Mouse (Mus musculus) kidney, adult 8-10 months (tissue): Measurements from ENCODE around the gene Cep170.
A peak's percentile ranks its signal among the peaks of the same experiment; 100 is the strongest.
"Not testable (repeated sequence)": the region's sequence is repeated elsewhere in the genome, so short reads cannot be mapped to it uniquely, and the experiment has no call there.

Experiments
- DNase-seq, 2 experiments: peaks; one replicate each; pipeline ENCODE4 v3.0.0; 2022

The Cep170 gene

DNA sequence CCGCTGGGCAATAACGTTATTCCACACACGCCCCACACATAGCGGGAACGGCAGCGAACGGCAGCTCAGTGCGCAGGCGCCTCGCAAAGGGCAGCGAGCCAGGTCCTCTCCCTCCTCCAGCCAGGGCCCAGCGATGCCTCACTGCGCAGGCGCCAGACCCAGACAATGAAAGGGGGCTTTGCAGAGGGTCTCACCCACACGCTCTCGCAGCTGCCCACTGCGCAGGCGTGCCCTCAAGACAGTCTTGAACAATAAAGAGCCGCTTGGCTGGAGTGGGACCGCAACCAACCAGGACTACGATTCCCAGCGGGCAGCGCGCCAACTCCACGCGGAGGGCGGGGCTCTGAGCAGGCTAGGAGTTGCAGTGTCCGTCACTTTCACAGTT, at the start of gene Cep170:
Gene Cep170 (minus strand): TSS at position 32 of the 385 bp plus-strand sequence.
- DNase-seq = peak; percentile 91 to 95

DNA sequence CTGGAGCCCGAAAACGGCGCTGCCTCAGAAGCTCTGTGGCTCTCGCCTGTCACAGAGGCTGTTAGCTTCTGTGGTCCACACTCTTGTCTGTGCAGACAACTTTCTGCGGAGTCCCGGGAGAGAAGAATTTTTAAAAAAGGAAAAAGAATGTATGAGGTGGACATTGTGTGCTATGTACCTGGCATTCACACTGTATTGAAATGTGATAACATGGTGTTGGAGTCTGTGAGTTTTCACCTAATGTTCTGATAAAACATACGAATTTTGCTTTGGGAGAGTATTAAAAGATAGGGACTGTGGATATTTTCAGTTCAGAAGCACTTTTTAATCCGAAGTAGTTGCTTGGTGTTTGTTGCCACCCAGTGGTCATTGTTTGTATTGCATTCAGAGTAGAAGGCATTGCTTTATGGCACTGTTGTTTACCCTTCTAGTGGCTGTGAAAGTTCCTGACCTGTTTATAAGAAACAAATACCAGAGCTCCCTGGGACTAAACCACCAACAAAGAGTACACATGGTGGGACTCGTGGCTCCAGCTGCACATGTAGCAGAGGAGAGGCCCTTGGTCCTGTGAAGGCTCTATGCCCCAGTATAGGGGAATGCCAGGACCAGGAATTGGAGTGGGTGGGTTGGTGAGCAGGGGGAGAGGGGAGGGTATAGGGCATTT, 48.2 kb upstream of the Cep170 start:
- DNase-seq = peak; percentile 50 to 59

DNA sequence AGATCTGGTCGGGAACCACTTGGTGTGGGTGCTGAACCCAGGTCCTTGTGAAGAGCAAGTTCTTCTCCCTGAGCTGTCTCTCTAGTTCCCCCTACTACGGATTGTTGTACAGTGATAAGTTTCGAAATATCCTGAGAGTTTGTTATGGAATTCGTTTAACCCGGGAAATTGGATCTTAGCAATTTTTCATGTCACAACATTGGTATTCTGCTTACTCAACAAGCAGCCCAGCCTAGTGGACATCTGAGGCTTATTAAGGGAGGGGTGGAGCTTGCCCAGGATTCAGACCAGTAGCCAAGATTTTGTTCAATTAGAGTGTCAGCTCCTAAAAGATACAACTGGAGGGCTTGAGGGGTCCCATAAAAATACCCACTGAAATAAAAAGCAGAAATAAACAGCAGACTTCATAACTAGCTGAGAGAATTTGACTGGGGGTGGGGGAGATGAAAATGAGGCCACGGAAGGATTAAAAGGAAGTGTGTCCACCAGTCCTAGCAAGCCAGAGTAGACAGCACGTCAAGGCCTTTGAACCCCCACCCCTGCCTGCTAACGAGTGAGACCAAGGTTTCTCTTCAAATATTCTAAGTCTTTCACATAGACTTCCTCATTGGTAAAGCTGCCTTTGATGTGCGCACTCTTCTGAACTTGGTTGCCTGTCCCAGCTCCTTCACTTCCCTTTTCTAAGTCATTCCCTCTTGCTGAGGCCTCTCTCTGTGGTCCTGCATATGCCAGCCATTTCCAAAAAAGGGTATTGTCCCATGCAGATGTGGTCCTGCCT, 39.1 kb upstream of the Cep170 start:
- no peak for DNase-seq

DNA sequence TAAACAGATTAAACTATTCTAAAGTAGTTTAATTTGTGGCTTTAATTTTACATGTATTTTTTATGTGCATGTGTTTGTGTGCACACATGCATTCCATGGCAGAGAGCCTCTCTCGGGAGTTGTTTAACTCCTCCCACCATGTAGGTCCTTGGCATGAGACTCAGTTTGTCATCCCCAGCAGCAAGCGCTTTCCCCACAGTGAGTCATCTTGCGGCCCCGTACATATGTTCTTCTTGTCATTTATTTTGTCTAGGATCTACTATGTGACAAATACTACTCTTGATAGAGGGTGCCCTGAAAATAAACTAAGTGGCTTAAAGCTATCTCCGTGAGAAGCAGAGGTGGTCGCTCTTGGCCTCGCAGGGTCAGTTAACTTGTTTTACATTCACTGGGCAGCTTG, 37.5 kb upstream of the Cep170 start:
- DNase-seq = no peak

DNA sequence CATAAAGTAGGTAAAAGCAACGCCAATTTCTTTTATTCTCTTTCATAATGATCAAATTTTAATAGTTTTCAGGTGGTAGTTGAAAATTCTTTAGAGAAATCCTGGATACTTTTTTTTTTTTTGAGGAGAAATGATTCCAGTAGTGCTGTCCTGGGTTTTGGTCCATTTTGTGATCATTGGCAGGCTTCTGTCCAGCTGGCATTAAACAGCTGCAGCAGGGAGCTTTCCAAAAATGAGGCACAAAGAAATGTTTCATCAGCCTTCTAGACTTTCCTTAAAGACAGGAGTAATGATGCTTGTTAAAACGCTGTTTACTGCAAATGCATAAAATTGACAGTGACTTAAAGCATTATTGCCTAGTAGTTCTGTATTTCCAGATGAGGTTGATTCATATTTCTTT, 35.5 kb upstream of the Cep170 start:
- DNase-seq = no peak

DNA sequence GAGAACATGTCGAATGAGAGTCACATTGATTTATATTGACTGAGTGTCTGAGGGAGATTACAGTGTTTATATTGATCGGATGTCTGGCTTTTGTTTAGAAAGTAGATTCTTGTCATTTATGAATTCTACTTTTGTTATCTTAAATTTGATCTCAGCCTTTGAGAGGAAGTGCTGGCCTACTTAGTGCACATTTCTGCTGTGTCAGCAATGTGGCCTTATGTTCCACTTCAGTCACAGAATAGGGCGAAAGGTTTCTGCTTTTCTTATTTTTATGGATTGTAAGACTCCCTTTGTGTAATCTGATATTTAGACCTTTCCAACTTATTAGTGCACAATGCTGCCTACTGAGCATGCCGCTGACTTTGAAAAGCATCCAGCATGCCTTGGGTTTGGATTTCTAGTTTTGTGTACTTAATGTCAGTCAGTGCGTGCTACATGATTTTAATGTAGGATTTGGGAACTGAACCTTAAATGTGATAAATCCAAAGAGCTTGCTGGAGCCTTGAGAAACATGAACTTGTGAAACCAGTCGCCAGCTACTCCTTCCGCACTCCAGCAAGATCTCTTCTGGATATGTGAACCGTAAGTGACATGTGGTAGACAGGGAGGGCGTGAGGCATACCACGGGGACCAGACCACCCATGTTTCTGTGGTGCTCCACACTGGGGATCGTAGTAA, 34.9 kb upstream of the Cep170 start:
- no peak for DNase-seq

DNA sequence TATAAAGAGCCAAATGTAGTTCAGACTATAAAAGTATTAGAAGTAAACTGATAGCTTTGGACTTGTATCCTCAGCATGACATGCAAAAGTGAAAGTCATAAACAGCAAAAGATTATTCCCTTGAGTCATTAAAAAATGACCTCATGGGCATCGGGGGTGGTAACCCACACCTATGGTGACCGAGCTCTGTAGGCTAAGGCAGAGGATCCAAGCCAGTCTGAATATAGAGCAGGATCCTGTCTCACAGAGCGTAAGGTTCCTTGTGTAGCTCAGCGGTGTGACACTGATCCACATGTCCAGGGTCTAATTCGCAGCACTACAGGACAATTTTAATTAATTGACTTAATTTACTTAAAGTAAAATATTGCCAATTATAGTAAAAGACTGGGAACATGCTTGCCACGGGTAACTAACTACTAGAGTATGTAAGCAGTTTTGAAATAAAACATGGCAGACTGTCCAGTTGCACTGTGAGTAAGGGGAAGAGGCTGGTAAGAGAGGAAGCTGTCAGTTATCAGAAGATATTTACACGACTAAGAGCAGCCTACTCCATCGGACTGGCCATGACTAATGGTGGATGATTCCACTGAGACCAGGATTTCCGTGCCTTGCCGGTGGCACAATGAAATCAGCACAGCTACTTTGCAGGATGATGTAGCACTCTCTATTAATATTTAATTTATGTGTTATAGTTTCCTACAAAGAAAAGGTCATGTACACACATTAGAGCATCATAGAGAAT, 33.4 kb upstream of the Cep170 start:
- DNase-seq = no peak

DNA sequence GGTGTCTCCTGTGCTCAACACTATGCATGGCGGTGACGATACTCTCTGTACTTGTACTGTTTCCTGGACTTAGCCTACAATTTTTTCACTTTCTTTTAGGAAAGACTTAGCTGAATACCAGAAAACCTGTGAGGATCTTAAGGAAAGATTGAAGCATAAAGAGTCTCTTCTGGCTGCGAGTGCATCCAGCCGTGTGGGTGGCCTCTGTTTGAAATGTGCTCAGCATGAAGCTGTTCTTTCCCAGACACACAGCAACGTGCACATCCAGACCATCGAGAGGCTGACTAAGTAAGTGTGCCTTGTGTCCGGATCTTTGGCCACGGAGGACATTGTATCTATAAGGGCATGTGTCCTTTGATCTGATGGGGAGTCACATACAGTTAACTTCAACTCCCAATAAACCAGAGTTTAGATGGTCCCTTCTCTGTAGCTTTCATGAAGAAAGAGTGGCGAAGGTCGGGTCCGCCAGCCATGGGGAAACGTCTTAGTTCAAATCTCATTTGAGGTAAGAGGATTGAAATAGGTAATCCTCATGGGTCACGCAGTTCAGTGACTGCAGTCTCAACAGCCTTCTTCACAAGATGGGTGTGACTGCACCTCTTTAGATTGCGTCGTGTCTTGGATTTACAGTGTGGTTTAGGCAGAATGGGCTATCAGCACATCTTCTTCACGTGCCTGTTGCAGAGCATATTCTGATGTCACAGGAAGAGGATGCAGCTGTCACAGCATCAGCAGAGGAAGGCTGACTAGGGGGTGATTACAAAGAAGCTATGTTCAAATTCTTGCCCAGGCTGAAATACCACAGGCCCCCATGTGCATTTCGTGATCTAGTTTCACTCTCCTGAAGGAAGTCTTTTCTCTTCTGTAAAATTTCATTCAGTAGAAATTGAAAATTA, 31.5 kb upstream of the Cep170 start:
- DNase-seq = no peak

DNA sequence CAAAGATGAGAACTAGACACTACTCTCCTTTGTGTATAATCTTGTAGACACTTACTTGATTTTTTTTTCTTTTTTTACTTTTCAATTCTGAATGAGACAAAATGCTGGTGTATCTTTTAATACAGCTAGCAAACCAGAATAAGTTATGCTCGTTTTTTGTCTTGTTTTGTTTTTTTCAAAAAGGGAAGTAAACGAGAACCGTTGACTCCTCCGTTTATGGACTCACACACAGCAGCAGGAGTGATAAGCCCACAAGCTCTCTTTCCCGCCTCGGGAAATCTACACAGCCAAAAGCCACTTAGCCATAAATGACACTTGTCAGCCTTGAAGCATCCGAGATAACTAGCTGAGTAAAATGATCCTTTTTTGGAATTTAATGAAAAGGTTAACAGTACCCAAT, 22.7 kb upstream of the Cep170 start:
- DNase-seq = not testable (repeated sequence)

DNA sequence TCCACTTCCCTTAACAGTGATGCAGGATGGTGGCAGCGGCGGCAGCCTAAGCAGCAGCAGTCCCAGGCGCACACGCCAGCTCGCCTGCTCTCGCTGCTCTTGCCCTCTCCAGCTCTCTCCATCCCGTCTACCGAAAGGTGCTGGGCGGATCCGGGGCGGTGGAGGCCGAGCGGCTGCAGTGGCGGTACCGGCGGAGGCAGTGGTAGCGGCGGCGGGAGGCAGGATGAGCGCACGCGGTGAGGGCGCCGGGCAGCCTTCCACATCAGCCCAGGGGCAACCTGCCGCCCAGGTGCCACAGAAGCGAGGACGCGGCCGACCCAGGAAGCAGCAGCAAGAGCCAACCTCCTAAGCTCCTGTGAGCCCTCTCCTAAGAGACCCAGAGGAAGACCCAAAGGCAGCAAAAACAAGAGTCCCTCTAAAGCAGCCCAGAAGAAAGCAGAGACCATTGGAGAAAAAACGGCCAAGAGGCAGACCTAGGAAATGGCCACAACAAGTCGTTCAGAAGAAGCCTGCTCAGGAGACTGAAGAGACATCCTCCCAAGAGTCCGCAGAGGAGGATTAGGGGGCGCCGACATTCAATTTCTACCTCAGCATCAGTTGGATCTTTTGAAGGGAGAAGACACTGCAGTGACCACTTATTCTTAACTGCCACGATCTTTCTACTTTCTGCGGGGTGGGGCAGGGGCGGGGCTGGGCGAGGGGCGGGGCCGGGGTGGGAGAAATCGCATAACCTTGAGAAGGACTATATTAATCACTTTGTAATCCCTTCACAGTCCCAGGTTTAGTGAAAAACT, 21.8 kb upstream of the Cep170 start:
- no peak for DNase-seq

DNA sequence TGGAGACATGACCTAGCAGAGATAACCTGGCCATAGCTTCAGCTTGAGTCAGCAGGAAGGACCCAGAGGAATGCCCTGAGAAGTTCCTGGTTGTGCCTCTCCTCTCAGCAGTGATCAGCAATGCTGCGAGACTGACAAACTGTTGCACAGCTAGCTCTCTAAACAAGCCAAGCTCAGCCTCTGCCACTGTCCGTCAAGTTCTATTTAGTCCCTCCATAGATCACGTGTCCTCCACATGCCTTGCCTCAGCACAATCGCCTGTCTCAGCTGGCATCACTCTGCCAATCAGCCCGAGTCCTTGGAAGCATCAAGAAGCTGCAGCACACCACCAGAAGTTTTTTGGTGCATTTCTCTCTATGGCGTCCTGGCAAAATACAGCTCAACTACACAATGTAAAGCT, 21.0 kb upstream of the Cep170 start:
- DNase-seq = no peak

DNA sequence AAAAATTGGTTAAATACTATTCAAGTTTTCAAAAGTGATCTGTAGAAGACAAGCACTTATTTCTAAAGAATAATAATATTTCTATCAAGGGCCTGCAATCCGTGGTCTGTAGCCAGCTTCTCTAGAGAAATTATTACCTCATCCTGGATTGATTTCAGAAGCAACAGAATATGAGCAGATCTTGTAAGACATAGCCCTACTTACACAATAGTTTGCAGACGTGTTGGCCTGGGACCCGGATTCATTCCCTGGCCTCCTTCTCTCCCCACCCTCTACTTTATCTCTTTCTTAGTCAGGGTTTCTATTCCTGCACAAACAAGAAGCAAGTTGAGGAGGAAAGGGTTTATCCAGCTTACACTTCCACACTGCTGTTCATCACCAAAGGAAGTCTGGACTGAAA, 20.1 kb upstream of the Cep170 start:
- DNase-seq = no peak

DNA sequence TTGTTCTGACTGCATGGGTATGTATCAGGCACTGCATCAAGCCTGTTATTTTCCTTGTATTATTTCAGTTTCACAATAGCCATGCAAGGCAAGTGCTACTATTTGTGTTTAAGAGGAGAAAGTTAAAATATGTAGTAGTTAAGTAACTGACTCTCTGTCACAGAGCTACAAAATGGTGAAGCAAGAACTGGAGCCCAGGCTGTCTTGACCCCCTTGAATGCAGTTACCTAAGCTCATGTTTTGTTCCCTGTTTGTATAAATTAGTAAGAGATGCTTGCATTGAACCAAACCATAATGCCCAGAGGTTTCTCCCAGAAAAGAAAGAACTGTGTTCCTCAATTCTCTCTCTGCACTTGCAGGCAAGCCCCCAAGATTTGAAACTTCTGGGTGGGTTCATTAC, 19.4 kb upstream of the Cep170 start:
- no peak for DNase-seq

DNA sequence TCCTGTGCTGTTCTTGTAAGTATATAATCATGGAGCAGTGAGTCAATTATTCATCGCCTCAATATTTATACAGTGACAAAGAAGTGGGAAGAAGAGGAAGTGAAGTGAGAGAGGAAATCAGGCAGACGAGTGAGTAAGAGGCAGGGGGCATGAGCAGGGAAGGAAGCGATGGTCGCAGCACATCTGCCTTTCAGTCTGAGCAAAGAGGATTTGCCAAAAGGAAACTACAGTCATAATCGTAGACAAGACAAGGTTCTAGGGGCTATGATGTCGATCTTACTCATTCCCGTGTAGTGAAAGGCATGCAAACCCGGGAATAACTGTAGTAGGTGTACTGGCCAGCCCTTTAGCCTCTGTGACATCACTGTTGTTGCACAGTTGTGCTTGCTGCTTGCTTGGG, 18.7 kb upstream of the Cep170 start:
- DNase-seq = no peak

DNA sequence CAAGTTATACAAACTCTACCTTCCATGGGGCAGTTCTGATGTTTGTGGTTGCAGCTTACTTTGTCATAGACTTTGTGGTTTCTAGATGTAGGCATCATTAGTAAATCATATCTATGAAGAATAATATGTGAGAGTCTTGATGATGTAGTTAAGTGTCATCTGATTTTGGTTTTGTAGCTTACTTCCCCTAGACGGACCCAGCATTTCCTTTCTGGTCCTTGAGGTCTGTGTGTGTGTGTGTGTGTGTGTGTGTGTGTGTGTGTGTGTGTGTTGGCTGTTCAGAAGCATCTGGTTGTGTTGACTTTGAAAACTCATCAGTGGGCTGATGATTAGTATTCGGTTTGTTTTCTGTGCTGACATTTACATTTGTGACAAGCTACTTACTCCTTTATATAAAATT, 18.2 kb upstream of the Cep170 start:
- no peak for DNase-seq

DNA sequence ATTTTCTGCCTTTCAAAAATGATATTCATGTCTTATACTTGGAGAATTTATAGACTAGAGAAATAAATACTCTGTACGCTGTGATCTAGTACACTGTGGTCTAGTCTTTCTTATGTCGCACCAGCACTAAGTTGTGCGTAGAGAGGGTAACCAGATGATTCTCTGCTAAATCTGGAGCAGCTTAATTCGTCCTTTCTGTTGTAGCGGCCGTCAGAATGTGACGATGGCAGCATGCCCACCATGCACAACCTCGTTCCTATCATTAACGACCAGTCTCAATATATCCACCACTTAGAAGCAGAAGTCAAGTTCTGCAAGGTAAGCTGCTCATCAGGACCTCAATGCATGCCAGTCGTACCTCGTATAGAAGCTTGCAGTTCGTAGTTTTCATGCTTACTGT, 14.8 kb upstream of the Cep170 start:
- DNase-seq = no peak

DNA sequence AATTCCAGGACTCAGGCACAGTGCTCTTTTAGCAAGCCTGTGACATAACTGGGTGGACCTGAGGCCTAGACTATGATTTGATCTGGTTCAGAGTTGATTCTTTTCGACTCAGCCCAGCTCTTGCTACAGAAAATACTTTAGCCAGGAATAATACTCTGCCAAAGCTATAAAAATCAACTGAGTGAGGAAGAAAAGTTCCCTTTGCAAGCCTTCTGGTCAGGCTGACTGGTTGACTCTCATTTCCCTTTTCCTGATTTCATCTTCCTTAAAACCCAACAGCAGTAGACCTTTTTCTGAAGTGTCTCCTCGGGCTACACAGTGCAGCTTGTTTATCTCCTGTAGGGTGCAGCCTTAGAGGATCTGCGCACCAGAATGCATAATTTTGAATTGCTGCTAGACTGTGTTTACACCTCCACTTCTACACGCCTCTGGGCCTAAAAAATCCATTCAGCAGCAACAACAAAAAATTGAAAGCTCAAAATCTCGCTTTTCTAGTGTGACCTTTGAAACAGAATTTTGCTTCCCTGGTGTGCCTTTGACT, 14.1 kb upstream of the Cep170 start:
- DNase-seq = no peak

DNA sequence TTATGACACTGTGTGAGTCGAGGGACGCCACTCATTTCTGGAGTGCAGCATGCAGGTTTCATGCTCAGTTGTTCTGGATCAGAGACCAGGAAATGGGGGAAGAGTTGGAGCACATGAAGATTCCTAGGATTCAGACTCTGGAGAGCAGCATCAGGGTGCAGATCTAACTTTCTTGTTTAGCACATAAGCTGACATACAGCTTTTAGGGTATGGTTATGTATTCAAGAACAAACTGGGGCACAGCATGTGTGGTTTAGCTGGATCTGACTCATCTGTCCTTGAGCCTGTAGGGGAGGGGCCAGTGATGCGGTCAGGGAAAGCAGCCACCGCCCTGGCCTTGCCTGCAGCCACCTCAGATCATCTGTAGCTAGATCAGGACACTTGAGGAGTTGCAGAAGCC, 13.5 kb upstream of the Cep170 start:
- DNase-seq = no peak

DNA sequence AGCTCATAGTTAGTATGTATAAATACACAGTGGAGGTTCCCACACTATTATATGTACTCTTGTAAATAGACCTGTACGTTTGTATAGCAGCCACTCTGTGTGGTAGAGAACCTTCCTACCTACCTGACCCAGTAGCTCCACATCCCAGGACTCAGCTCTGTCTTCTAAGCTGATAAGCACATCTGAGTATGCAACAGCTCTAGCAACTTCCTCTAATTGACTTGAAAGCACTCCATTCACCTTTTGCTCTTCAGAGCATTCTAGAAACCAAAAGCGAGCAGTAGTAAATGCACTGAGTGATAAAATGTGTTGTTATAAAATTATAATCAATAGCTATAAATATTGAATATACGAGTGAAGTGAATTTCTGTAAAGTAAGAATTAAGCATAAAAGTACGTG, 13.1 kb upstream of the Cep170 start:
- DNase-seq = no peak

DNA sequence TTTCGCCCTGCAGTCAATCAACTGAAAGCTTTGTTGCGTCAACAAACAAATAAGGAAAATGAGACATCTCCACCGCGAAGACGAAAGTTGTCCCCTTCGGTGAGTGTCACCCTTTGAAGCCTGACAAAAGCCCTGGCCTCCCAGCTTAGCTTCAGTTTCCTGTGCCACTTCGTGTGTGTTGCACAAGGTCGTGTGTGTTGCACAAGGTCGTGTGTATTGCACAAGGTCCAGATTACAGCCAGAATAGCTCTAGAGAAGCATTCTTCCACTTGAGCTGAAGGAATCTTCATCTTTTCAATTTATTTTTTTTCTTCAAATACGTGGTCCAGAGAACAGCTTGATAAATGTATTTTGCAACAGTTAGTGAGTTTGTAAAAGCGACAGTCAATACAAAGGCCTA, 12.3 kb upstream of the Cep170 start:
- DNase-seq = no peak

DNA sequence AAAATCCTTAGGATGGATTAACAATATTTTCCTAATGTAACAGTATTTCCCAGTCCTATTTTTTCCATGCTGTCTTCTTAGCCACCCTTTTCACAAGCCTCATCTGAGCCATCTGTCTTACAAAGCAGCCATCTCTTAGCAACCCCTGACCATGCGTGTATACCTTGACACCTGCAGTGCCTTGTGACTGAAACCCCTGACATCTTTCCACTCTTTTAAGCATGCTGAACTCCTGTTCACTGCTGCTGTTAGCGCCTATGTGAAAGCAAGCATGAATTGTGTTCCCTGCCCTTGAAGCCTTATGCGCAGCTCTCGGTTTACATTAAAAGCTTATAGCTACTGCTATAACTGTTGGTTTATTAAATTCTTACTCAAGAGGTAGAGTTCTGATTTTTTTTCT, 11.2 kb upstream of the Cep170 start:
- DNase-seq = no peak
